Mouse (Mus musculus) gastrocnemius, postnatal 10 days (tissue): ENCODE results near the gene Pmpca. TPM values are rescaled to one million over a fixed set of nuclear protein-coding genes. Genes with fewer than 3 reads are reported as not detected.
A peak's percentile ranks its signal among the peaks of the same experiment; 100 is the strongest.

Experiments
- DNase-seq: peaks from one replicate; pipeline ENCODE4 v3.0.0; 2021; ENCODE audit warnings: mixed read lengths
- long read RNA-seq, 2 experiments: library from polyadenylated mRNA; stranded (forward); transcript quantifications; one replicate each; pipeline ENCODE4 v2.0.0; 2021
- total RNA-seq, 2 experiments: library from RNA; stranded (reverse); gene quantifications; 2 replicates each; pipeline ENCODE4 v1.2.3; 2021

The Pmpca gene
- 100 to 1,000 TPM; 124 to 146 TPM for total RNA-seq
- long read RNA-seq, experiment 1, transcript Pmpca-201 (13 exons, 3,135 nt), result major isoform, 267 of 309 reads
- long read RNA-seq, experiment 1, partial matches to known transcripts, result 23 of 309 reads
- long read RNA-seq, experiment 1, other reads (novel, unspliced or antisense), result 19 of 309 reads
- long read RNA-seq, experiment 2, transcript Pmpca-201 (13 exons, 3,135 nt), result major isoform, 246 of 283 reads
- long read RNA-seq, experiment 2, partial matches to known transcripts, result 20 of 283 reads
- long read RNA-seq, experiment 2, other reads (novel, unspliced or antisense), result 15 of 283 reads

DNA sequence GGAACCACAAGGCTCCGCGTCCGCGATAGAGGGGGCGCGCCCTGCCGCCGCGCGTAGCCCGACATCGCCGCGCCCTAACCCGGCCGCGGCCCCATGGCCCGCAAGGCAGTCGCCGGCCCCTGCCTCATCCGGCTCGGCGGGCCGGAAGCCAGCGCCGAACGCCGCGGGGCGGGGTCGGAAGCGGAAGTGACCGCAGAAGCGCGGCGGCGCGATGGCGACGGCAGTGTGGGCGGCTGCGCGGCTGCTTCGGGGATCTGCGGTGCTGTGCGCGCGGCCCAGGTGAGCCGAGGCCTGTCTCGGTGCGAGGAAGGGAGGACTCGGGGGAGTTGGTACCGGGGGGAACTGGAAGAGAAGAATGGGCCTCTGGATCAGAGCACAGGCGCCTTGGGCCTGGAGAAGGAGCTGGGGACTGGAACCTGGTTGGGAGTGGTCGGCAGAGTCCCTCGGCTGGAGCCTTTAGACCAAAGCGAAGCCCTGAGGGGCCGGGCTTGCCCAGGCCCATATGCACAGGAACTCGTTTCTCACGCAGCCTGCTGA lies at the start of gene Pmpca, which contains the start of gene Entr1:
TSS of gene Pmpca (plus strand) at position 186 of the 537 bp plus-strand sequence.
TSS of gene Entr1 (minus strand) at position 163 of the 537 bp plus-strand sequence.
- peak; percentile 90 for DNase-seq

GRCm38 (mm10) chr2:26341510-26341981 lies 47.6 kb upstream of the Pmpca start:
- no peak for DNase-seq

DNA sequence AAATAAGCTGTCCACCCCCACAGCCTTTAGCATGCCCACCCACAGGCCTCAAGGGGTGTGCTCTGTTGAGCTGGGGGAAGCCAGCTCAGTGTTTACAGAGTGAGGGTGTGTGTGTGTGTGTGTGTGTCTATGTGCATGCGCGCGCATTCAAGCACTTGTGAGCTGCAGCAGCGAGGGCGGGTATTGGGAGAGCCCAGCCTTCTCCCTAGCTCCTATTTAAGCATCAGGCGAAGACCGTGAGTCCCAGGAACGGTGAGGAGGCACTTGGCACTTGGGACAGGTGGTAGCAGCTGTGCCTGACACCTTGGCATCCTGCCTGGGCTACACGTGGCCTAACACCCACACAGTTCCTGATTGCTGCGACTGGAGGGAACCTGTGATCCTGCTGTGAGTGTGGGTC lies 47.1 kb upstream of the Pmpca start:
- peak; percentile 72 for DNase-seq

GRCm38 (mm10) chr2:26342609-26343490 lies 46.3 kb upstream of the Pmpca start:
- DNase-seq, result no peak

- DNase-seq, result no peak
These were observed 40.9 kb upstream of the Pmpca start for GRCm38 (mm10) chr2:26348241-26348640.

DNA sequence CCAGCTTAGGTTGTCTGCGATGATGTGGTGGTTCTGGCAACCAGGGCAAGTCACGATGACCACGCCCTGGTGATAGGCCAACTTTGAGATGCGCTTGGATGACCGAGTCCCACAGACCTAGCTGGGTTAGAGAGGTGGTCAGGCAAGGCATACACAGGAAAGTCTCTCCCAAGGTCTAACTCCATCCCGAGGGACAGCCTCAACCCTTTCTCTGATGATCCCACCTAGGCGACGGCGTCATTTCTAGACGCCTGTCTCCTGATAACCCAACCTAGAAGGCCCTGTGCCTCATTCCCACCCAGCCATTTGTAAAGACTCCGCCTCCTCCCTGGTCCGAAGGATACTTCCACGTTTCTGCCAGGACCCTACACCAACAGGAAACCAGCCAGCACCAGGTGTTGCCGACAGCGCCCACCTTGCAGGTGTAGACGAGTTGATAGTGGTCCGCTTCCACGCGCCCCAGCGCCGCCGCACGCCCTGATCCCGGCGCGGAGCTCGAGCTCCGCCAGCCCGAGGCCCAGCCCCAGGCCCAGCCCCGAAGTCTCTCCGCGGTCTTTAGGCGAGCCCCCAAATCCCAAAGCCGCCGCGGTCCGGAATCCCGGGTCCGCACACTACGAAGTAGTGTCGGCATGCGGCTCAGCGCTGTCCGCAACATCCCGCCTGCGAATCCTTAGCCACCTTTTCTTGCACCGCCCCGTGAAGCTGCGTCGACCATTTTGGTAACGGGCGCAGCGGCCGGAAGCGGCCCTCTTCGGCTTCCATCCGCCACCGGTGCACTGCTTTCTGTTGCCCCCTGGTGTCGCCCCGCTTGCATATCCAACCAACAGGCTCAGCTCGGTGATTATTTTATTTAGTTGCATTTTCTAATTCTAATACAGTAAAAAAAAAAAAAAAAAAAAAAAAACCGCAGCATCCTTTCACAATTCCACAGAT lies 37.5 kb upstream of the Pmpca start, which contains the start of gene Dnlz:
TSS of gene Dnlz (minus strand) at position 753 of the 933 bp plus-strand sequence.
- DNase-seq, result peak; percentile 94

DNA sequence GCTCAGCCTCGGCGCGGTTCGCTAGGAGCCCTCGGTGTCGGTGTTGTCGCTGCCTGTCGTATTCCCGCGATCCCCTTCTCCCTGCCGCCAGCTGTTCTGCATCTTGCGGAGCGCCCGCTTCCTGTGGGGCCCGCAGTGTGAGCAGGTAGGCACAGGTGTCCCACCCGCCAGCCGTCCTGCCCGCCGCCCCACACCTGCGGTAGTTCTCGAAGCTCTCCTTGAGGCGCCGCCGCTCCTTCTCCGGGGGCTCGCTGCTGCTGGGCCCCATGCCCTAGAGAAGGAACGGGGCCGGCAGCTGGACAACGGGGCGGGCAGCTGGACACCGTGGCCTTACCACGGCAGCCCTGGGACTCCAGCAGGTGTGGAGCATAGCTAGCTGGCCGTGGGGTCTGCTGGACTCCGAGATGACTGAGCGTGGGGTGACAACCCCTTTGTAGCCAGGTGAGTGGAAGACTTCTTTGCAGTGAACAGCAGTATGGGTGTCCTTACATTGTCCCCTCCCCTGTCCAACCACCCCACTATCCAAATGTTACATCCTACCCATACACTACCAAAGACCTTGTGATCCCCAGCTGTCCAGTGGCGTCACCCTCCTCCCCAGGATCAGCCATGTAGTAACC lies 36.7 kb upstream of the Pmpca start:
- peak; percentile 48 for DNase-seq

DNA sequence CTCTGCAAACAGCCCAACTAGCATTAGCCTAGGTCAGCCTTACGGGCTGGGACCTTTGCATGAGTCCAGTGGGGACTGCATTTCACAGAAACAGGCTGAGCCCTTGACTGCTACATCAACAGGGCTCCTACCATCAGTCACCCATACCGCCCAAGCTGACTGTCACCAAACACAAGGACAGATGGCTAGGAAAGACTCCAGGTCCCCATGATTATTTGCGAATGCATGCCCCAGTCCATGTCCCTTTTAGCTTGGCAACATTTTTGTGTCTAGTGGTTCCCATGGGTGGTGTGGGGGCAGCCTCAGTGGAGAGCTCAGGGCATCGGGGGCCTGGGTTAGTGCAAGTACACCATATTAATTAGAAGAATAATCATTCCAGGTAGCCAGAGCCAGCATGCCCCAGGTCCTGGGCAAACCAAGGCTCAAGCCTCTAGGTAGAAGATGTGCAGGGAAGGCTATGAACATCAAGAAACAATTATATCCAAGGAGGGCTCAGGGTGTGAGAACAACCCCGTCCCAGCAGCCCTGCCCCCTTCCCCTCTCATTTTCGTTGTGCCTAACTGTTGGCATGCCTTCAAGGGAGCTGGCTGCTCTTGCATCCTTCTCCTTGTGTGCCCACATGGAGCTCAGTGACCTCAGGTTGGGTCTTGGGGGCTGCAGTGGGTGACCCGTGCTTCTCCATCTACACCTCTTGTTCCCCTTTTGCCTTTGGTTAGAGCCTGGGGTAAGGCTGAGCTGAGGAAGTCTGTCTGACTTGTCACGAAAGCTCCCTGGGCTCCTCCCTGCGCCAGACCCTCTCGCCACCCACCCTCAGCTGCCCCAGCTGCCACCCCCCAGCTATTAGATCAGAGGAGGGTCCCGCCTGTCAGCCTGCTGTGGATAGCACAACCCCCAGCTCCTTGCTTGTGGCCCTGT lies 35.8 kb upstream of the Pmpca start:
- DNase-seq, result no peak

- DNase-seq, result no peak
These were observed 34.7 kb upstream of the Pmpca start for GRCm38 (mm10) chr2:26354401-26354800.

DNA sequence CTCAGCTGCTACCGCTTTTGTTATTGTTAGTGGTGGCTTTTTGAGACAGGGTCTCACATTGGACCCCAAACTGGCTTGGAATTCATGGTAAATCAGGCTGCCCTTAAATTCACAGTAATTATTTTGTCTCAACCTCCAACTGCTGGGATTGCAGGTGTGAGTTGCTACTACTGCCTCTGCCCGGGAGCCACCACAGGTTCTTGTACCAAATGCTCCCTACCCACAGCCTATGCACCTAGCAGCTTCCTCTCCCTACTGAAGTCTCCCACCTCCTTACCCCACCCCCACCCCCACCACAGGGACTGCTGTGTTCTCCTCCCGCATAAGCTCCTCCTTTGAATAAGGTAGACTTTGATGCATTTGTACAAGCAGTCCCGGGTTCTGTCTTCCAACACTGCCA lies 32.9 kb upstream of the Pmpca start:
- DNase-seq, result no peak

DNA sequence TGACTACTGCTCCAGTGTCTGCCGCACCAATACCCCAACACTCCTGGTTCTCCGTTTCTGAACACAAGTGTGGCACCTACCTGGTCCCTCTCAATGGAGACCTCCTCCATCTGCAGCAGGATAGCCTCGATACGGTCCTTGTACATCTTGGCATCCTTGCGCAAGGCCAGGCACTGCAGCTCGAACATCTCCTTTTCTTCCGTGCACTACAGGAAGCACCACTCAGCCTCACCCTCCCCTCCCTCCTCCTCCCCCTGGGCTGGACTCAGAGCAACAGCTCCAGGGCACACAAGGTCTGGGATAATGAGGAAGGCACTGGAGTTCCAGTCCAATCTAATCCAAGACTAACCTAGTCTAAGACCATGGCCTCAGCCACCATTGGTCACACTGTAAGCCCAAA lies 32.5 kb upstream of the Pmpca start:
- no peak for DNase-seq

GRCm38 (mm10) chr2:26357484-26357883 lies 31.7 kb upstream of the Pmpca start:
- no peak for DNase-seq

DNA sequence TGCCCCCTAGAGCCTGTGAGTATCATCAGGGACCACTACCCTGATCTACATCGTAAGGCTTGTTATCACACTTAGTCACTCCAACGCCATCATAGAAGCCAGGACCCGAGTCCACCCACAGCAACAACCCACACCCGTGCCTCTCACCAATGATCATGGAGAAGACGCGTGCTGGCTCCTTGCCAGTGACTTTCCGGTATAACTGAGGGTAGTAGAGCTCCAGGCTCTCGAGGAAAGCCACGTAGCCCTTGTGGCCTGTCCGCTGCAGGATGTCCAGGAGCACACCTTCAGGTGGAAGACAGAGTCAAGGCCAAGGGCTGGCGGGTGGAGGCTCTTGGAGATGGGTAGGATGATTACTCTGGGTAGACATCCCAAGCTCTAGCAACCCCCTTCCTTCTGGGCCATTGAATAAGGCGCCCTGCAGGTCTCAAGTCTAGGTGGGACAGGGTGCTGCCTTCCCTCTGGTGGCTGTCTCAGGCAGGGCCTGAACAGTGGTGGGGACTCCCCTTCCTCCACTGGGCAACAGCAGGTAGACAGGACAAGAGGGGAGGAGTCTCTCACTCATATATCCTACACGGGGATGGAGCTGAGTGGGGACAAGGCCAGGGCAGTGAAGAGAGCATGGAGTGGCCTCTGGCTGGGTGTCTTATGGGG lies 30.3 kb upstream of the Pmpca start:
- DNase-seq, result no peak

- DNase-seq, result peak; percentile 50
These were observed 29.2 kb upstream of the Pmpca start for GRCm38 (mm10) chr2:26359983-26360382.

- no peak for DNase-seq
These were observed 28.4 kb upstream of the Pmpca start, which contains the start of gene Card9 for GRCm38 (mm10) chr2:26360772-26361171. Card9 (minus strand) TSS chr2:26360918.

- no peak for DNase-seq
These were observed 26.1 kb upstream of the Pmpca start for GRCm38 (mm10) chr2:26362991-26363390.

- DNase-seq, result no peak
These were observed 25.7 kb upstream of the Pmpca start for GRCm38 (mm10) chr2:26363481-26363880.

- DNase-seq, result peak; percentile 91
These were observed 24.2 kb upstream of the Pmpca start for GRCm38 (mm10) chr2:26364738-26365465.

DNA sequence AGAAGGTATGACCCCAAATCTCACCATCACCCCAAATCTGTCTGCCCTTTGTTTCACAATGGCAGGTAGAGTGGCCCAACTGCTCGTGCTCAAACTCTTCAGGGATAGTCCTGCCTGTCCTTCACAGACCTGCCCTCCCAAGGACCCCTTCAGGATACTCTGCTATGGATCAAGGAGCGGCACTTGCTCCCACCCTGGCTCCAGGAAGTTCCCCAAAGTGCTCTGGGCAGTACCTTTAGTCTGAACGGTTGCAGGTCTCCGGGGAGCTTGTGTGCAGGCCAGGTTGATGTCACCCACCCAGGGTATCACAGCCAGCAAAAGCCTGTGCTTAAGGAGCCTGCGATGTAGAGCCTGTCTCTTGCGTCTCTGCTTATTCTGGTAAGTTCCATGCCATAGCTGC lies 21.2 kb upstream of the Pmpca start:
- DNase-seq, result no peak
